Mouse (Mus musculus) thymus, postnatal 10 days (tissue): ENCODE data around the gene Acp2.

Source experiments
- DNase-seq, 2 experiments: peaks; one replicate each; pipeline ENCODE4 v3.0.0; 2021; ENCODE audit warnings: low spot score in 2 of 2

Acp2 gene

GRCm38 (mm10) chr2:91202222-91202971 is at the start of gene Acp2, which contains the start of gene Nr1h3:
Gene Acp2 (plus strand): TSS chr2:91202885.
Gene Nr1h3 (minus strand): TSS chr2:91202834.
- peak; percentile 76 to 85 for DNase-seq

- DNase-seq = no peak
Measured at GRCm38 (mm10) chr2:91152885-91153377, 49.8 kb upstream of the Acp2 start.

DNA sequence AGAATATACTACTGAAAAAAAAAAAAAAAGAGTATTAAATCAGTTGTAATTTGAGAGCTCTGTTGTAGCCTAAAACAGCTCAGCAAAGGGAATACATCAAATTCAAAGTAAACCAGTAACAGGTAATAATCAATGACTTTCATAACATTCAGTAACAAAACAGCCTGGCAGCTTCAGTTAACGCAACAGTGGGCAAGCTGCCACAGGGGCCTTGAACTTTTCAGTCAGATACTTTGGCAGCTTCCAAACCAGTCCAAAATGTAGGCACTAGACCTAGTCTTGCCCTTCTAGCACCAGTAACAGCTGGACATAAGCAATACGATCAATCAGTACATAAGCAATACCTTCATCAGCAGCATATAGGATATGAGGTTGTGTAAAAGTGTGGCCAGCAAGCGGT is 48.6 kb upstream of the Acp2 start:
- no peak for DNase-seq

- no peak for DNase-seq
Measured at GRCm38 (mm10) chr2:91157002-91157752, 45.5 kb upstream of the Acp2 start.

- DNase-seq = no peak
Measured at GRCm38 (mm10) chr2:91160591-91160990, 42.1 kb upstream of the Acp2 start.

- DNase-seq = no peak
Measured at GRCm38 (mm10) chr2:91162952-91163351, 39.7 kb upstream of the Acp2 start.

GRCm38 (mm10) chr2:91163532-91163931 is 39.2 kb upstream of the Acp2 start:
- DNase-seq = no peak

- DNase-seq = no peak
Measured at GRCm38 (mm10) chr2:91164991-91165390, 37.7 kb upstream of the Acp2 start.

DNA sequence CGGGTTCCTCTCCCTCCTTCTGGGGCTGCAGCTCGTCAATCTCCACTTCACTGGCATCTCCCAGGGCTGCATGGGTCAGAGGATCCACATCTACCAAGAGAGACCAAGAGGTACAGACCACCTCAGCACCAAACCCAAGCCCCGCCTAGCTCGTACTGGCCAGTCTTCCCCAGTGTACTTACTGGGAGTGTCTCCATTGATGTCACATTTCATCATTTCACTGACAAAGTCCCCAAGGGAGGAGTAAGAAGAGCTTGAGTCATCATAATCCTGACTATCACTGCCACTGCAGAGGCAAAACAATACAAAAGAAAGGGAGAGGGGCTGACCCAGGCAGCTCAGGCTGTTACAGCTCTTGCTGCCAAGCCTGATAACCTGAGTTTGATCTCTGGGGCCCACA is 35.1 kb upstream of the Acp2 start:
- DNase-seq = no peak

DNA sequence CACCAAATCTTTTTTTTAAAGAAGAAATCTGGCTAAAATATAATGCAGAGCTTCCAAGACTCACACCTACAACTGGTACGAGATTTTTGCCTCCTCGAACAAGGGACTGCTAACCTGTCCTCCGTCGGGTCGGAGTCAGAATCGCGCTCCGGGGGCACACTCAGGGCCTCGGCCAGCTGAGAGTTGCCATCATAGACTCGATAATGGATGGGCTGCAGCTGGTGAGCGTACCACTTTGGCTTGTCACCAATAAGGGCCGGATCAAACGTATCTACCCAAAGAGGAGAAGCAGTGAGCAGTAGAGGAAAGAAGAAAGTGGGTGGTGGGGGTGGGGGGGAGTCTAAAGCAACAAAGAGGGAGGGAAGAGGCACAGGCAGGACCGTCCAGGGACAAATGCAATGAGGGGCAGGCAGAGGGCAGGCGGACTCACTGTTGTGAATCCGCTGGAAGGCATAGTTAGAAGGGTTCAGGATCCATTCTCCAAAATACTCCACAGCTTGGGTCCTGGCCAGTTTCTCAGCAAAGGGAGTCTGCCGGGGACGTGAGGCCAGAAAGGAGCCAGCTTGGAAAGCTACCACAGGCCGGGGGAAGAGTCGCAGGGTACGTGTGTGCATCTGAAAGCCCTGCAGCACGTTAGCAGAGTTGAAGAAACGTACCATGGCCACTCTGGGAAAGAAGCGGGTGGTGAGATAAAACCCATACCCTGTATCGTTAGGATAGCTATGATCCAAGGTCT is 32.9 kb upstream of the Acp2 start:
- DNase-seq = no peak

DNA sequence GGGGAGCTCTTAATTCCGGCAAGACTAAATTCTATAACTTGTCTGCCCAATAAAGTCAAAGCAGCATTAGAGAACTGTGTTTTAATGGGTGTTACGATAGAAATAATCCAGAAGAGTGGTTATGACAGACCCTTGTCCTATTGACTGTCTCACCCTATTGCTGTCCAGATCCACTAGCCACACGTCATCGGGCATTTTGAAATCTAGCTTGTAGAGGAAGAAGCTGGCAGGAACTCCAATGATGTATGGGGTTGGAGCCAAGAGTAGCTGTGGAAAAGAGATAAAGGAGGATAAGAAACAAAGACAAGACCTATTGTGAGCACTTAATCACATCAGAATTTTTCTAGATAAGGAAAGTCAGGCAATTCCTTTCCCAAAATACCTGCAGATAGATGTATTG is 27.2 kb upstream of the Acp2 start:
- no peak for DNase-seq

GRCm38 (mm10) chr2:91176234-91176633 is 26.5 kb upstream of the Acp2 start:
- DNase-seq = no peak

DNA sequence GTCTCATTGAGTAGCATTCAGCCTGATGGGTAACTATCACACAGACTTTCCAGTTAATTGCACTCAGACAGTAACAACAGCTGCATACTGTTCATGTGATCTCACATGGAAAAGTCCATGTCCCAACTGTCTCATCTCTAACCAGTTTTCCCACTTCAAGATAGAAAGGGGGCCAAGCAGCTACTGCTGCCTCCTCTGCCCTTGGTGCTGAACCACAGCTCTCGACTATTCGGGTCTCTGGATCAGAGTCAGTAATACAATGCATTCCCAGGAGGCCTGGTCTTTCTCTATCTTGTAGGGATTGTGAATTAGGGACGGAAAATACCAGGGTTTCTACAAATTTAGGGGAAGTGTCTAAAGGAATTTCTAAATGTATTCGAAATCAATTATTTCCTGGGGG is 22.9 kb upstream of the Acp2 start:
- no peak for DNase-seq

DNA sequence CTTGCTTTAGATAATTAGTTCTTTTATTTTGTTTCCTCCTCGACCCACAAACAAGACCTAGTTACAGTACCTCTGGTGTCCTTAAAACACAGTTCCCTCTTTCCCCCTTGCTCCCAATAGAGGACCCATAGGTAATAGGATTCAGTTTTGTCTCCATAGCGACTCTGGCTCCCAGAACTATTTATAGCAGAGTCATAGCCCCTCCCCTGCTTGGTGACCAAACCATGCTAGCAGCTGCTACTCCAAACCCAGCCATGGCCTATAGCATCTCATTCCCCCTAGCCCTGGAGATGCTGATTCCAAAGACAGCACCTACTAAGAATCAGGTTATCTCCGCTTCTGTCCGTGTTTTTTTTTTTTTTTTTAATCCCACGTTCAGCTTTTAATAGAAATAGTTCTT is 22.0 kb upstream of the Acp2 start:
- no peak for DNase-seq

- no peak for DNase-seq
Measured at GRCm38 (mm10) chr2:91182016-91182404, 20.7 kb upstream of the Acp2 start.

- DNase-seq = peak; percentile 91 to 92
Measured at GRCm38 (mm10) chr2:91182405-91183147, 20.1 kb upstream of the Acp2 start.

- DNase-seq = peak; percentile 97 to 98
Measured at GRCm38 (mm10) chr2:91183148-91183513, 19.6 kb upstream of the Acp2 start.

GRCm38 (mm10) chr2:91183711-91184405 is 18.8 kb upstream of the Acp2 start, which contains the start of gene Madd:
Gene Madd (minus strand): TSS chr2:91183837.
- peak; percentile 59 to 67 for DNase-seq

DNA sequence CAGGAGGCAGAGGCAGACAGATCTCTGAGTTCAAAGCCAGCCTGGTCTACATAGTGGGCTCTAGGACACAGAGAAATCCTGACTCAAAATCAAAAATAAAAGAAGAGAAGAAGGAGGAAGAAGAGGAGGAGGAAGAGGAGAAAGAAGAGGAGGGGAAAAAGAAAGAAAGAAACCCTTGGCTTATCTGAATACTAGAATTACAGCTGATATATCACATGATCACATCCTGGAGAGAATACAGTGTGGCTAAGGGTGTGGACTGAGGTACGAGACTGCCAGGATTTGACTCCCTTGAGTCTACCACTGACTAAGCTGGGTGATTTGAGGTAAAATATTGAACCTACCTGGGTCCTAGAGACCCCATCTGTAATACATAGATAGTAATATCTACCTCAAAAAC is 16.5 kb upstream of the Acp2 start:
- DNase-seq = no peak

GRCm38 (mm10) chr2:91187431-91187830 is 15.3 kb upstream of the Acp2 start:
- DNase-seq = no peak

DNA sequence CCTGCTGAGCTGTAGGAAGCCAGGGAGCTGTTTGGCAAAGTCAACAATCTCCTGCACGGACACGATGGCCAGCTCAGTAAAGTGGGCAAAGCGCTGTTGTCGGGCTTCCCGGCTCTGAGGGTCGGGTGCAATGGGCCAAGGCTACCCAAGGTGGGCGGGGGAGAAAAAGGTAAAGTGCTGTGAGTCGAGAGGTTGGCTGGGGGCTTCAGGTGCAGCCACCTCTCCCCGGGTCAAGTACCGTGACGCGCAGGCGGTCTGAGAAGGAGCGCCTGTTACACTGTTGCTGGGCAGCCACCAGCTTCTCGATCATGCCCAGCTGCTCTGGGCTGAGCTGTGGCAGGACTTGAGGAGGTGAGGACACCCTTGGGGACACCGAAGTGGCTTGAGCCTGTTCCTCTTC is 12.2 kb upstream of the Acp2 start:
- no peak for DNase-seq
